Mouse (Mus musculus): ENCODE measurements around the gene Sik2. TPM values are rescaled to one million over a fixed set of nuclear protein-coding genes. Genes with fewer than 3 reads are reported as not detected.

Gene Sik2
- total RNA-seq, 4 experiments from 2014 or later, result 22.2 to 28.0 (median 23.6) TPM

DNA sequence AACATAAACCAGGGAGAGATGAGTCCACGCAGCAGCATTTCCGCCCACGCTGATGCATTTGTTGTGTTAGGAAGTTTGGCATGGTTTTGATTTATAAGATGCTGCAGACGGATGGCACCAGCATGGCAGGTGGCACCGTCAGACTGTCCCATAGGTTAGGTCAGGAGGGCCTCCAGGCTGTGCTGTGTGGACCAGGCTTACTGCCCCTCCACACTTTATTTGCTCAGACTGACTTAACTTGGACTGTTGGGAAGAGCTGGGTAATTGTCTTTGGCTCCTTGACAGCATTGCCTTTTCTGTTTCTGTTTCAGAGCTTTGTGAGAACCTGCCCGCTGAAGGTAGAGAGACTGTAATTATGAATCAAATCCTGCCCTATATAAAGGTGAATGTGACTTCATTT lies 141.9 kb downstream of the Sik2 start:
- no peak for DNase-seq (ENCODE audit: low spot score)

DNA sequence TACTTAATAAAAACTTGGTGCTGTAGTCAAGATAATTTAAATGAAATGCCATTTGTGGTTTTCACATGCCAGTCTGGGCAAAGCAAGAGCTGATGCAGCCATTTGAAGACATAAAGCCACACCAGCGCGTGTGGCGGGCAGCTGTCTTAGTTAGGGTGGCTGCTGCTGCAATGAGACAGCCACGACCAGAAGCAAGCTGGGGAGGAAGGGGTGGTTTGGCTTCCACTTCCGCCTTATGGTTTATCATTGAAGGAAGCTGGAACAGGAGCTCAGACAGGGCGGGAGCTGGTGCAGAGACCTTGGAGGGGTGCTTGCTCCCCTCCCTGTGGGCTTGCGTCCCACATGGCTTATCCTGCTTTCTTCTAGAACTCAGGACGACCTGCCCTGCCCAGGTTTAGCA lies 143.1 kb downstream of the Sik2 start:
- DNase-seq (ENCODE audit: low spot score), result no peak

DNA sequence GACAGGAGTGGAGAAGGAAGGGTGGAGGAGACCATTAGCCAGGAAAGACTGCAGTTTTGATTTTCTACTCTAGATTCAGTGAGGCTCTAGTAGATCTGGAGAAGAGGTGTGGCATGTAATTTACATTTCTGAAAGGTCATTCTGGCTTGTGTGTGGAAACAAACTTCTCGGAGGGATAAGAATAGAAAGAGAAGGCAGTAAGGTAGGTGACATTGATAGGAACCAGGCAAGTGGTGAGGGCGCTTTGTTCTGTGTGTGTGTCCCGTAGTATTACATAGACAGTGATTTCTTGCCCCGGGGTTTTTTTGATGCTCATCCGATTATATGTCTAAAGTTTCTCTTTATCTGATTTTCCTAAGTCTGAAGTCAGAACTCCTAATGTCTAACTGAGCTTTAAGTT lies 144.0 kb downstream of the Sik2 start:
- DNase-seq (ENCODE audit: low spot score), result no peak

DNA sequence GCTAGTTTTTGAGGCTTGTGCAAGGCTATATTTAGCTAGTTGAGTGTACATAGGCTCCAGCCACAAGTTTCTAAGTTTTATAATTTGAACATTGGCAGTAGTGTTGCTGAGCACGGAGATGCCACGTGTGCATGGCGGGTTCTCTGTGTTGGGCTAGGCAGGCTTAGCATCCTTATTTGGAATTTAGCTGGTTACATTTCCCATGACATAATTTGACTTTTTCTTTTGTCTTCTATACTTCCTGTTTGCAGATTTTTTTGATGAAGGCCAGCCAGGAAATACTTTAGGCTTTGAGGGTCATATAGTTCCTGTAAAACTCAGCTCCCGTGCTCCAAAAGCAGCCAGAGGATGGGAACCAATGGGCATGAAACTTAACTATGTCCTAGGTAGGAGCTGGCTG lies 145.0 kb downstream of the Sik2 start:
- no peak for DNase-seq (ENCODE audit: low spot score)

DNA sequence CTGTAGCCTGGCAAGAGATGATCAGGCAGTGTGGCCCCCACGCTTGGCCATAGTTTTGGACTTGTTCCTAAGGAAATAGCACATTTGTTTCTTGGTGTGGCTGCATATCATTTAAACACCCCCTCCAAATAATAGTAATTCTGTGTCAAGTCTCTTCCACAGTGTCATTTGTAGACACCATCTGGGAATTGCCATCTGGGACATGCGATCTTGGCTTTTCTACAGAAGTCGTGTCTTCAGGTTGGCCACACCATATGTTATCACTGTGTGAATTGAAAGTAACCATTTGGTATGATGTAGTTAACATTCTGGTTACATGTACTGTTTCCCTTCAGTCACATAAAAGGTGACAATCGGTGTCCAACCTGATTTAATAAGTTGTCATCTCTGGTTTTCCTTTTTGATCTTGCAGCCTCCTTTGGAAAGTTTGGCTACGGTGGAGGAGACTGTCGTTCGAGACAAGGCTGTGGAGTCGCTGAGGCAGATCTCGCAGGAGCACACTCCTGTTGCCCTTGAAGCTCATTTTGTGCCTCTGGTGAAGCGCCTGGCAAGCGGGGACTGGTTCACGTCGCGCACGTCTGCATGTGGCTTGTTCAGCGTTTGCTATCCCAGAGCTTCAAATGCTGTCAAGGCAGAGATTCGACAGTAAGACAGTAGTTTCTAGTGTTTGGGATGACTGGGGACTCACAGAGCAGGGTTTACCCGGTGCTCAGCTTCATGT lies 147.6 kb downstream of the Sik2 start:
- no peak for DNase-seq (ENCODE audit: low spot score)

DNA sequence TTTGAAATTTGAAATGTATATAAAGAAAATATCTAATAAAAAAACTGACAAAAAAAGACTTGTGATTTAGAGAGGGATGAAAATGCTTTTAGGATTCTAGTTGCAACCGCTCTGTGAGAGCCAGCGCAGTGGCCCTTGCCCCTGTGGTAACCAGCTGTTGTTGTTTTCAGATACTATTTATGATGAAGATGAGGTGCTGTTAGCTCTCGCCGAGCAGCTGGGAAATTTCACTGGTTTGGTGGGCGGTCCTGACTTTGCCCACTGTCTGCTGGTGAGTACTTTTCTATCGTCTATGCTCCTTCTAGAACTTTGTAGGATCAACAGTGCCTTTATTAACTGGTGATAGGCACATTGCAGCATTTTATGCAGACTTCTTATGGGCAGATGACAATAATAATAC lies 150.2 kb downstream of the Sik2 start:
- DNase-seq (ENCODE audit: low spot score), result no peak

DNA sequence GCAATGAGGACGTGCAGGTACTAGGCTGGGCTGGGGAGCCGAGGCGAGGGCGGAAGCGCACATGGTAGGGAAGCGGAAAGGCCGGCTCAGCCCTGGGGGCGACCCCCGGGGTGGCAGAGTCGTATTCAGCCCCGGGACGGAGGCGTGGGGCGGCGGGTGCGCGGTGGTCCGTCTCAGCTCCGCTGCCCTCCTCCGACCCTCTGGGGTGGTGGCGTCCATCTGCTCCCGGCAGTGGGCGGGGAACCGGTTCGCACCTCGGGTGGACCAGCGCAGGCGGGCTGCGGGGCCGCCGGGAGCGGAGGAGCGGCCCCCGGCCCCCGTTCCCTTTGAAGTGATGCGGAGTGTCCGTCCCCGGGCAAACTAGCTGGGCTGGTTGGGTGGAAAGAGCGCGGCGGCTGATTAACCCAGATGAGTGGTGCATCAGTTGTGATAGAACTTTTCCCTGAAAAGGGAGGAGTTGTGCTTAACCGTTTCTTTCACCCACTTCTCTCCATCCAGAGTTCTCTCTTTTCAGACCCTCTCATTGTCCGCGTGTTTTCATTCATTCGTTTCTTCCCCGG lies 151.7 kb downstream of the Sik2 start:
- no peak for DNase-seq (ENCODE audit: low spot score)

DNA sequence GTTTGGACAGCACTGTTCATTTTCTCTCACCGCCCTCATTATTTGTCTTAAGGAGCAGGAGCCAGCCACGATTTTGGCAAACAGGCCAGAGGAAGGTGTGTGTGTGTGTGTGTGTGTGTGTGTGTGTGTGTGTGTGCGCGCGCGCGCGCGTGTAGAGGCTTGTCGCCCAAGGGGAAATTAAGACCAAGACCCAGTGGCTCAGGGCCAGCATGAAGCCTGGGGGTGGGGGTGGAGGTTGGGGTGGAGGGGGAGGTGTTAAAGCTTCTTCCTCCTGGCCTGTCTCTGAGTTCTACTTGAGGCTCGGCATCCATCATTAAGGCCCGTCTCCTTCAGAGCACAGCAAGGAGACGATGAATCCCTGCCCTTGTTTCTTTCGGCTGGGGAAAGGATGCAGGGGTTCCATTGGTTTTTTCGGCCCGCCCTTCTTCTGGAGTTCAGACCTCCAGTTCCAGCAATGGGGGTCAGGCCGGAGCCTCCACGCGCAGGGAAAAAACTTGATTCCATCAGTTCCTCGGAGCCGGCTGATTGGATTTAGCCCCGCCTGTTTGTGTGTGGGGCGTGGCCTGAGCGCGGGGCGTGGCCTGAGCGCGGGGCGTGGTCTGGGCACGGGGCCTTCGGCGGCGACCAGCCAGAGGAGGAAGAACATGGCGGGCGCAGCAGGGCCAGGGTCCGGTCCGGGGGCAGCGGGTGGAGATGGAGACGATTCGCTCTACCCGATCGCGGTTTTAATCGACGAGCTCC lies 152.4 kb downstream of the Sik2 start:
- peak; percentile 94 for DNase-seq (ENCODE audit: low spot score)

DNA sequence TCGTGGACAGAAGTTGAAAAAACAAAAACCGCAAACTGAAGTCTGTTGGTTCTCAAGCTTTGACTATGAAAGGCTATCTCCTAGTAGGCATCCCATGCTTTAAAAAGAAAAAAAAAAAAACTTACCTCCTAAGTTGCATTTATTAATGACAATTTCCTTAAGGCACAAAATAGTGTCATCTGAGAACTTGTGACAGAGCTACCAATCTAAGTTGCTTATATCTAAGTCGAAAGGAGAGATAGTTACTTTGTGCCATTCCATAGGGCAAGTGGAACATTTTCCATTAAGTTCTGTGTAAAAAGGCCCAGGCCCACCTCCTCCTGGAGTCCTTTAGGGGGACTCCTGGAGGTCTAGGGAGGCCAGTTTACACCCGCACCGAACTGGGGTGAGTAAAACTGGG lies 153.1 kb downstream of the Sik2 start:
- DNase-seq (ENCODE audit: low spot score), result no peak

DNA sequence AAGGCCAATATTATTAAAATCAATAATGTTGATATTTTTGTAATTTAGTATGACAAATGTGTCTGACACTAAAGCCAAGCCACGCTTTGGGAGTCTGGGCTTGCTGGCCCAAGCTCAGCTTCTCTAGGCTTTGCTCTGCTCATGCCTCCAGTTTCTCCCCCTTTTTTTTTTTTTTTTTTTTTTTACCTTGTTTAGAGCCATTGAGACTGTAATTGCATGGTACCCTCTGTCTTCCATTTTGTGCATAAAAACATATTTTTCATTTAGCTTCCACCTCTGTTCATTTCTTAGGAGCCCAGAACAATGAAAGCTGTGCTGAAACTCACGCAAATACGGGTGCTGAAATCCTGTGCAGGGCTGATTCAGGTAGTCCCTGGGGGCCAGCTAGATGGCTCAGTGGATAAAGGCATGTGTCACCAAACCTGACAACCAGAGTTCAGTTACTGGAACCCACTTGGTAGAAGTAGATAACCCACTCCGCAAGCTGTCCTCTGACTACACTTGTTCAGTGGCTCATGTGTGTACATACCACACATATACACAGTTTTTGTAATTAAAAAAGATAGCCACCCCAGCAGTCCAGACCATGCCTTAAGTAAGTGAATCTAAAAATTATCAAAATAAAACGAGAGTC lies 153.6 kb downstream of the Sik2 start:
- no peak for DNase-seq (ENCODE audit: low spot score)

DNA sequence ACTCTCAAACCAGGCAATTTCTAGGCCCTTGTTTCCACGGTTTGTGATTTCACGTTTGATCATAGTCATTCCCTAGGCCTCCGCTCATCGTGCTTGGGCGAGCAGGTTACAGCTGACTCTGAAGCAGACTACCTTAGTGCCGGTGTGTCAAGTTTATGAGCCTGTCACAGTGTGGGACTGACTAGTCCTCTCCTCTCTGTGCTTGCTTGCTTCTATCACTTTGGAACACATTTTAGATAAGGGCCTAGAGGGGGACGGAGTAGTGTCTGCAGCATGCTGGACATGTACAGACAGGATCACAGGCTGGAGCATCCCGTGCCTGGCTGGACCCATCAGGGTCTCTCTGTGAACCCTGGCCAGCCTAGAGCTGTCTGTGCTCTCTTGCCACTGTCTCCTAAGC lies 154.5 kb downstream of the Sik2 start:
- DNase-seq (ENCODE audit: low spot score), result no peak

DNA sequence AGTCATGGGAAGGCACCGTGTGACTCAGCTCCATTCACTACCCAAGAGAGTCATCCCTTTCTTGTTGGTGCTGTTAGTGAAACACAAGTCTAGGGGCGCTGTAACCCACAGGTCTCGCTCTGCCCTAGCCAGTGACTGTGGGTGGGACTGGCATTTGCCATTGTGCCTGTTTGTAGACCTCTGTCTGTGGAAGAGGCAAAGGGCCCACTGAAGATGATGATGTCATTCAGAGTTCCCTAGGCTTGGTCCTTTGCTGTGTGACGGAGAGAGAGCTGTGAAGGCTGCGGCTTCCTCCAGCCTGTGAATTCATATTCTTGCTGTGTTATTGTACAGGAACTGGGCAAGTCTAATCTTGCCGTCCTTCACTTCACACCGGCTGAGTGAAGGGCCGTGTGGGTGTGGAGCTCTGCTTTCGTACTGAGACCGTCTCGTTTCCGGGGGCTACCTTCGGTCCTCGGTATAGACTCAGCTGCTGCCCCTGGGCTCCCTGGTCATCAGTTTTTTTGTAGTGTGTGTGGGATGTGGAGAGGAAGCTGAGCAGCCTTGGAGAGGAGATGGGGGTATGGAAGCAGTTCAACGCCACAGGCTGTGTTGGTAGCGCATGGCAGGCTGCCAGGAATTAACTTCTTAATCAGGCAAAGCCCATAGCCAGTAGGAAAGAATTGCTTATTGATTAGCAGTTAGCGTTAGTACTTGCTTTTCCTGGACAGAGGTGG lies 156.1 kb downstream of the Sik2 start:
- no peak for DNase-seq (ENCODE audit: low spot score)

DNA sequence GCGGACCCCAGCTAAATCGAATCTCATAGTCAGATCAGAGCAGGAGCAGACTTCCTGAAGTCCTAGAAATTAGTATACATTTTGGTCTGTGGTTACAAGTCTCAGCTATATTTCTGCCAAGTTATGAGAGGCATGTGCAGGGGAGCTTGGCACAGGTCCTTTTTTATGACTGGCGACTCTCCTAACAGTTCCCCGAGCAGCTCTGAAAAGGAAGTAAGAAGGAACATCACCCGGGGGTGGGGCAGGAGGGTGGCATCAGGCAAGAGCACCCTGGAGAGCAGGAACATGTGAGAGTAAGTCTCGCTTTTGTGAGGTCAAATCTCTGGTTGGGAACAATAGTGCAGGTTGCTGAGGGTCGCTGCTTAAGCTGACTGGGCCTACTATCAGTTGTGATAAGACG lies 158.2 kb downstream of the Sik2 start:
- no peak for DNase-seq (ENCODE audit: low spot score)

DNA sequence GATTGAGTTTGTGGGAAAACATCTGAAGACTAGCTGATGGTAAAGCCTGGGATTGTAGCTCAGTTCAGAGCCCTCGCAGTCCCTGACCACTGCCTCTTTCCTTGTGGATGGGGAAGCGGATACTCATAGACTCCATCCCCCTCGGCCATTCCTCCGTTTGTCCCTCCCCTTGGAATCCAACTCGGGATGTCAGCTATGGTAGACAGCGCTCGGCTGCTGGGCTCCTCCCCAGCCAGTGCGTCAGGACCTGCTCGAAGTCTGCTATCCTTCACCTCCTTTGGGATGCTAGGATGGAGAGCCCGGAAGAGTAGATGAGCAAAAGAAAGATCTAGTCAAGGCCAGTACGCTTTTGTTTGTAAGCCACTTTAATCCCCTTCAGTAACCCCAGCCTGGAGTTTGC lies 158.6 kb downstream of the Sik2 start:
- DNase-seq (ENCODE audit: low spot score), result no peak

DNA sequence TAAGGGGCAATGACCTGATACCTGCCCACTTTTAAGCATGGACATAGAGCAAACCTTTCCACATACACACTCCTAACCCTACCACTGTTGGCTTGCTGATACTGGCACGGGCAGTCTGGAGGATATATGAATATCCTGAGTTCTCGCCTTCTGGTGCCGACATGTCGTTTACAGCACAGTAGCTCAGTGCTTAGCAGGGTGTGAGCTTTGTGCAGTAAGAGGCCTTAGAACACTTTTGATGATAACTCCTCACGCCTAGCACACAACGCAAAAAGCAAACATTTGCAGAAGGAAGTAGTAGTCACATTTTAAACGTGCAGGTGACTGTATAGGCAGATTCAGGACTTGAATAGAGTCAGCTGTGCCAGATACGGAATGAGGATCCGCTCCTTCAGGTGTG lies 159.1 kb downstream of the Sik2 start:
- no peak for DNase-seq (ENCODE audit: low spot score)

DNA sequence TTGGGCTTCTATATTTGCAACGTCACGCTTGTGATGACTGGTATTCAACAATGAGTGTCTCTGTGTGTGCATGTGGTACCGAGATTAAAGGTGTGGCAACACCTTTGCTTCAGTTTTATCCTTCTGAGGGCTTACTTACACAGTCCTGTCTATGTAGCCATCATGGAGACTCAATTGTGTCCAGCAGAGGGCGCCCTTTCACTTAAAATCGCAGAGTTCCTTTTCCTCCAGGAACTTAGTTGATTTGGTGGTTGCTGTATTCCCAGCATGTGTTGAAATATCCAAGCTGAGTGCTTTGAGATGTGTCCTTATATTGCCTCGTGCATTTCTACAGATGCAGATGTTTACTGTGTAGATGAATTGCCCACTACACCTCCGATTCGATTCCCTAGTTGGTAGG lies 159.6 kb downstream of the Sik2 start:
- peak; percentile 91 for DNase-seq (ENCODE audit: low spot score)

DNA sequence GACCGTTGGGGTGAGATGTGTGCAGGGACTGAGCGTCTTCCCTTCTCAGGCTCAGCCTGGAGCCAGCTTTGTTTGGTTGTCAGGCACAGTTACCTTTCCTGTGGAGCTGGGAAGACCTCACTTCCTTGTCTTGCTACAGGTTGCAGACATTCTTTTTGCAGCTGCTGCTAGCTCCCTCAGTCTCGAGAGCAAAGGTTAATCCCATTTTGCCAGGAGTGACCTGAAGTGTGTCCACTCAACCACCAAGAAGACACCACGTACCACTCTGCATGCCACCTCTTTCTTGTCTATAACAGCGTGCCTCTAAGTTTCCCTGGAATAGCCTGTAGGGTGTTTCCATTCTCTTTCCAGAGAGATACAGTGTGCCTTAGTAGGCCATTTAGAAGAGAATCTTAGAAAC lies 160.1 kb downstream of the Sik2 start:
- DNase-seq (ENCODE audit: low spot score), result no peak

DNA sequence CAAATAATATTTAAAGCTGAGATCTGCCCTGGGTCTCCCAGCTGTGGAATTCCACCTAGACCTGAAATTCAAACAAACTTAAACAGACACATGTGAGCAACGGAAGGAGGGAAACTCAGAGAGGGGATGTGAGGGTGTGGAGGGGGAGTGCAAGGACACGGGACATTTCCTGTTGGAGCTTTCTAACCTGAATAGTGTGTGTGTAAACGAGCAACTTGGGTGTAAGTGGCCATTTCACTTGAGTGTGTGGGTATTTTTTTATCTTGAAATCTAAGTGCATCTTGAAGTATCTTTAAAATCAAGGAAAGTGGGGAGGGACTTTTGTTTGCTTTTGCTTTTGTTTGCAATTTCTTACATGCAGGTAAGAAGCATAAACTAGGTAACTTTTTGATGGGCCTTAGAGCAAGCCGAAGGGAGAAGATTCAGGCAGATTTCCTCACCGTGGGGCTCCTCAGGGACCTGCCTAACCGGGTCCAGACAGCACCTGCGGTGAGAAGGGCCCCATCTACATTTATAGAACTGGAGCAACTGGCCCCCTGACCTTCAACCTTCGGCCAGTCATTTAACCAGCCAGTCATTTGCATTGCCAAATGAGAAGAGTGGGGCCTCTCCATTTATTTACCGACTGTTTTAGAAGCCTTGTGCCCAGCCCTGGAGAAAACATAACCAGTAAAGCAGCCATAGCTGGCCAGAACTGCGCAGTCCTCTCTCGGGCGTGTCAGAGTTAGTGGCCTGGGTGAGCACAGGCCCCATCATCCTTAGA lies 161.1 kb downstream of the Sik2 start:
- no peak for DNase-seq (ENCODE audit: low spot score)

DNA sequence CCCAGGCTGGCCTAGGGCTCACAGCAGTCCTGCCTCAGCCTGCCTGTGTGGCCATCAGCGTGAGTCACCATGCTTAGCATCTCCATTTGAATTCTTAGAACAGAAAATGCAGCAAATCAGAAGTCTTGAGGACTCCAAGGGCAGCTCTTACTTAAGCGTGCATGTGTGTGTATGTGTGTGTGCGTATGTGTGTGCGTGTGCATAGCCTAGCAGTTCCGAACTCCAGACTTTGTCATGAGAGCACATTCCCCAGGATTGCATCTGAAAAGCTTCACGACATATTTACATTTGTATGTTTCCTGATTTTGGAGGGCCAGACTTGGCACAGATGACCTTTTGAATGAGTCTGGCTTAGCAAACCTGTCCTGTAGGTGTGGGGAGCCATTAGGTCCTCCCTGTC lies 161.7 kb downstream of the Sik2 start:
- no peak for DNase-seq (ENCODE audit: low spot score)

DNA sequence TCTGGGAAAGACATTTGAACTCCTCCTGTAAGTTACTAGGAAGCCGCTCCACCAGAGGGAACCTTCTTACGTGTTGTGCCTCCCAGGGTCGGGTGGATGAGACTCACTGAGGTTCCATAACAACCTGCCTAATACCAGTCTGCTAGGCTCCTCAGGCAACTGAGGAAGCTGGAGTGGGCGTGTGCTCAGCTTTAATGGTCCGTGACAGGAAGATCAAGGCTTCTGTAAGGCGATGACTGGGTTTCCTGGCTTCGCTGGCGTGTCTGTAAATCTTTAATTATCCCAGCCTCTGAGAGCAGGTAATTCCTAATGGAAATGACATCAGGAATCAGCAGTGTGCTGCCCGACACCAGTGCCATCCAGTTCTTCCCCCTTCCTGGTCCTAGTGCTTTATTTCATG lies 163.3 kb downstream of the Sik2 start:
- no peak for DNase-seq (ENCODE audit: low spot score)

DNA sequence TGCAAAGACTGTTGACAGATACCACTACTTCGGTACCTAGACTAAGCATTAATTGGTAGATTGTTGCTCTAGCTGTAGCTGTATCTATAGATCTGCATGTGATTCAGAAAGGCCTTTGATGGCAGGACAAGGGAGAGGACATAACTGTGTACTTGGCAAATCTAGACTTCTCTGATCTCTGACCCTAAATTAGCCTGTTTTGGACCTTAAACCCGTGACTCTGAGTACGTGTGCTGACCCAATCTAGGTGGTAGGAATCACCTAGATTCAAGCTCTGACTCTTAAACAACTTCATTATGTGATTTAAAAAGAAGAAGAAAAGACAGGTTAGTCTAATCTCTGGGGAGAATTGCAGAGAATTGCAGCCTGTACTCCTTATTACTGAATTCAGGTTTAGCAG lies 163.8 kb downstream of the Sik2 start, which contains the start of gene Ppp2r1b:
Gene Ppp2r1b (plus strand): TSS at position 221 of the 400 bp plus-strand sequence.
- no peak for DNase-seq (ENCODE audit: low spot score)

Data from heart, adult 8-10 months (tissue).